Mouse (Mus musculus): ENCODE data around the gene Awat2.

DNA sequence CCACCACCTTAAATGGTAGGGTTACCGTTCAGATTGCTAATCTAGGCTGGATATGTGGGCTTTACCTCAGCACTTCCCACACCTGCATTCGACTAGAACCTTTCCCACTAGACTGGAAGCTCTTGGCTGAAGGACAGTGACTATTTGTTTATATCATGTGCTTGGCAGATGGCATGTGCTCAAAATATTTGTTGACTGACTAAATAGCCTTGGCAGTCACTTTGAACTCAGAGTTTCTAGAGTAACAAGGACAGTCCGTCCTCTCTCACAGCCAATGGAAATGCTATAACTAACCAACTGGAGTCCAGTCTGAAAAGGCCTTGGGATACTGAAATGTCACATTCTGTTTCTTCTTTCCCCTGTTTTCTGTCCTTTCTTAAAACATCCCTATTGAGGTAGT lies 29.0 kb upstream of the Awat2 start:
- no peak for TF ChIP-seq CTCF (IDR thresholded peaks at IDR 0.05; ENCODE audit: insufficient read depth, low read depth, low read length)
- TF ChIP-seq POLR2A (IDR thresholded peaks at IDR 0.05; ENCODE audit: insufficient read depth, low read depth, low read length), result no peak
